Mouse (Mus musculus): ENCODE results near the gene Ctbp1.

DNA sequence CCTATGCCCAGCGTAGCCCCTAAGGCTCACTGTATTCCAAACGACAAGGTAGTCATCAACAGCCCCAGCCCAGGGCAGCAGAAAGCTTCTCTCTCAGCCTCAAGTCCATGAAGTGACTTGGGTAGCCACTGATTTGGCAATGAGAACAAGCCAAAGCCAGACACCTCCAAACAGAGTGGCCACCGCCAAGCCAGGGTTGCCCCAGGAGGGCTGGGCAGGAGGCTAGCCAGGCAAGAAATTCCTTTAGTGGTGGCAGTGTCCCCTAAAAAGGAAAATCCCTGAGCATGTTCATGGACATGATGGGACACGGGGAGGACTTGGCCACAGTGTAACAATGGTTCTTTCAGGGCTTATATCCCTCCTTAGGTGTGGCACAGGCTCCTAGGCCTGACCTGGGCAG is 55.0 kb downstream of the Ctbp1 start:
- TF ChIP-seq POLR2A (IDR thresholded peaks at IDR 0.05; ENCODE audit: low read depth, low read length) (no peak), CTCF (IDR thresholded peaks at IDR 0.05; ENCODE audit: borderline replicate concordance, insufficient read depth, low read length) (no peak)
